In the genomic region with DNA sequence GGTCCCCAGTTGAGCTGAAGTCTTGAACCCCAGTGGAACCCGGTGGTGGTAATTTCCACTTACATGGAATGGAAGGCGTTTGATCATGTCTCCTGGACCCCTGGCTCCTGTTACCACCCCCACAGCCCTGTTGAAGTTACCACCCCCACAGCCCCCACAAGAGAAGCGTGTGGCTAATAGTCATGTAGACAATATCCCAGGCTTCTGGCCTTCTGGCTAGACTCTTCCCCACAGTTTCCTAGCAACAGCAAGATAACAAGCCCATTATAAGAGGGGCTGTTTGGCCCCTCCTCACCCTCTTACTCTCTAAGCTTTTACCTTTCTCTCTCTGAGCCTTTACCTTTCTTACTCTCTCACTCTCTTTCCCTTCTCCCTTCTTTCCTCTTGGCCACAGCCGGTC, we compare ENCODE assay signal across 11 mouse cellular contexts.
DNase-seq lines count a peak whose midpoint lies in the region; ATAC-seq and TF ChIP-seq lines count a peak whose summit lies in the region.
"Had no signal": no experiment of that assay in that cellular context is flagged by ENCODE, and none has a peak within 500 bp of the region (broad histone marks: within the 10 kb centered on the region; RNA-seq: fewer than 3 reads in every experiment).

No protein-coding gene starts in this region.

- peaks cover 63% of the 10 kb centered on the region for H3K36me3 ChIP-seq in forebrain, embryonic 10.5 days (replicated peaks)
- peaks cover 16% of the 10 kb centered on the region for H3K36me3 ChIP-seq in forebrain, embryonic 11.5 days (ENCODE audit: control insufficient read depth, insufficient read depth, low read length)
- peaks cover 19% of the 10 kb centered on the region for H3K36me3 ChIP-seq in stomach, embryonic 14.5 days (ENCODE audit: control insufficient read depth, insufficient read depth, low read length)
- peaks cover 20% of the 10 kb centered on the region; the same call in 1 of the 2 replicates for H3K36me3 ChIP-seq in stomach, postnatal 0 days (ENCODE audit: control insufficient read depth, insufficient read depth, low read length)
- H3K36me3 ChIP-seq in limb, embryonic 14.5 days (ENCODE audit: control insufficient read depth, insufficient read depth, low read length) = peaks cover 47% of the 10 kb centered on the region

- H3K4me1 ChIP-seq in forebrain, embryonic 10.5 days = peaks cover 34% of the 10 kb centered on the region
- H3K4me1 ChIP-seq in forebrain, embryonic 11.5 days (replicated peaks; ENCODE audit: control insufficient read depth, insufficient read depth, low read length) = peaks cover 12% of the 10 kb centered on the region
- H3K4me1 ChIP-seq in stomach, embryonic 14.5 days (ENCODE audit: control insufficient read depth, insufficient read depth, low read length) = peaks cover 12% of the 10 kb centered on the region; the same call in 1 of the 2 replicates
- H3K4me1 ChIP-seq in stomach, postnatal 0 days (replicated peaks; ENCODE audit: control insufficient read depth, insufficient read depth) = no peaks in the 10 kb centered on the region; the same call in 1 of the 2 replicates
- H3K4me1 ChIP-seq in limb, embryonic 14.5 days (ENCODE audit: control insufficient read depth, insufficient read depth, low read length) = peaks cover 11% of the 10 kb centered on the region; the same call in 1 of the 2 replicates

- no peak overlapping the region for H3K9ac ChIP-seq in forebrain, embryonic 11.5 days (ENCODE audit: low read length)
- no peak overlapping the region for H3K9ac ChIP-seq in stomach, embryonic 14.5 days (replicated peaks; ENCODE audit: low read depth, low read length)
- H3K9ac ChIP-seq in stomach, postnatal 0 days (ENCODE audit: low read length) = no peak overlapping the region
- no peak overlapping the region for H3K9ac ChIP-seq in limb, embryonic 14.5 days (ENCODE audit: low read depth, low read length, severe bottlenecking)

- TF ChIP-seq POLR2A in limb, embryonic 14.5 days (IDR thresholded peaks at IDR 0.05; ENCODE audit: borderline replicate concordance, extremely low read depth, insufficient read depth, insufficient read length) = no peak

- peak overlapping the region; percentile 72; the same call in 1 of the 2 replicates for H3K27ac ChIP-seq in forebrain, embryonic 10.5 days
- no peak overlapping the region for H3K27ac ChIP-seq in forebrain, embryonic 11.5 days (ENCODE audit: low read depth, low read length)
- H3K27ac ChIP-seq in stomach, embryonic 14.5 days (ENCODE audit: low read length) = peak overlapping the region; percentile 67; the same call in 1 of the 2 replicates
- H3K27ac ChIP-seq in stomach, postnatal 0 days (replicated peaks) = no peak overlapping the region
- H3K27ac ChIP-seq in limb, embryonic 14.5 days (replicated peaks; ENCODE audit: low read depth, low read length) = peak overlapping the region; percentile 39; the same call in 1 of the 2 replicates

- H3K27me3 ChIP-seq in forebrain, embryonic 10.5 days (ENCODE audit: poor library complexity, severe bottlenecking) = no peaks in the 10 kb centered on the region
- H3K27me3 ChIP-seq in forebrain, embryonic 11.5 days (ENCODE audit: control insufficient read depth, insufficient read depth, low read length) = no peaks in the 10 kb centered on the region
- H3K27me3 ChIP-seq in stomach, embryonic 14.5 days (ENCODE audit: control insufficient read depth, insufficient read depth, low read length) = no peaks in the 10 kb centered on the region
- no peaks in the 10 kb centered on the region for H3K27me3 ChIP-seq in stomach, postnatal 0 days (ENCODE audit: control insufficient read depth, insufficient read depth, low read length)
- no peaks in the 10 kb centered on the region for H3K27me3 ChIP-seq in limb, embryonic 14.5 days (ENCODE audit: control insufficient read depth, insufficient read depth, low read length)

- no peak overlapping the region for H3K4me2 ChIP-seq in forebrain, embryonic 11.5 days (ENCODE audit: low read depth, low read length, severe bottlenecking)
- H3K4me2 ChIP-seq in stomach, embryonic 14.5 days (replicated peaks; ENCODE audit: low read depth, low read length) = no peak overlapping the region
- no peak overlapping the region for H3K4me2 ChIP-seq in stomach, postnatal 0 days (replicated peaks; ENCODE audit: low read depth)
- no peak overlapping the region for H3K4me2 ChIP-seq in limb, embryonic 14.5 days (replicated peaks; ENCODE audit: low read depth, low read length, severe bottlenecking)

- TF ChIP-seq CTCF in stomach, postnatal 0 days (IDR thresholded peaks at IDR 0.05; ENCODE audit: low read depth) = no peak

- TF ChIP-seq EP300 in stomach, postnatal 0 days (optimal IDR thresholded peaks at IDR 0.05) = no peak

- no peak overlapping the region for H3K4me3 ChIP-seq in forebrain, embryonic 10.5 days
- H3K4me3 ChIP-seq in forebrain, embryonic 11.5 days (ENCODE audit: low read depth, low read length) = no peak overlapping the region
- H3K4me3 ChIP-seq in stomach, embryonic 14.5 days (ENCODE audit: low read depth, low read length) = no peak overlapping the region
- no peak overlapping the region for H3K4me3 ChIP-seq in stomach, postnatal 0 days (ENCODE audit: low read depth, low read length)
- H3K4me3 ChIP-seq in limb, embryonic 14.5 days (replicated peaks; ENCODE audit: low read length) = no peak overlapping the region

- no peak for DNase-seq in forebrain, embryonic 10.5 days (ENCODE audit: extremely low spot score, low spot score)
- DNase-seq in forebrain, embryonic 11.5 days (ENCODE audit: low spot score) = no peak
- DNase-seq in stomach, postnatal 0 days (ENCODE audit: low spot score) = no peak
- DNase-seq in limb, embryonic 14.5 days (ENCODE audit: low spot score) = no peak
- DNase-seq in spleen, postnatal 36 days (ENCODE audit: low spot score in 2 of 2) = no peak
- no peak for DNase-seq in gastrocnemius, adult 8-10 months (ENCODE audit: low spot score in 2 of 2)
- DNase-seq in right cerebral cortex, postnatal 25 days = no peak
- DNase-seq: adrenal gland, postnatal 25 days; cerebellum, adult 8-10 months had no signal

- ATAC-seq in forebrain, embryonic 11.5 days (replicated peaks; ENCODE audit: low FRiP score) = no peak
- no peak for ATAC-seq in stomach, embryonic 14.5 days (ENCODE audit: insufficient number of reproducible peaks, insufficient read depth, low FRiP score, low read depth)
- no peak for ATAC-seq in stomach, postnatal 0 days (ENCODE audit: low FRiP score, low TSS enrichment)
- no peak for ATAC-seq in limb, embryonic 14.5 days (ENCODE audit: low FRiP score, low read depth)

- H3K9me3 ChIP-seq in forebrain, embryonic 10.5 days = no peaks in the 10 kb centered on the region
- H3K9me3 ChIP-seq in forebrain, embryonic 11.5 days (ENCODE audit: control insufficient read depth, low read length) = no peaks in the 10 kb centered on the region
- no peaks in the 10 kb centered on the region for H3K9me3 ChIP-seq in stomach, embryonic 14.5 days (ENCODE audit: control insufficient read depth, low read depth, low read length)
- H3K9me3 ChIP-seq in stomach, postnatal 0 days (ENCODE audit: control insufficient read depth, low read length) = no peaks in the 10 kb centered on the region
- no peaks in the 10 kb centered on the region for H3K9me3 ChIP-seq in limb, embryonic 14.5 days (ENCODE audit: control insufficient read depth, low read length)
- H3K9me3 ChIP-seq: G1E had no signal

- 80% methylated on average over 4 of the region's 4 CpGs for WGBS in forebrain, embryonic 10.5 days
- 67% methylated on average over 4 of the region's 4 CpGs for WGBS in forebrain, embryonic 11.5 days
- 55% methylated on average over 4 of the region's 4 CpGs for WGBS in stomach, embryonic 14.5 days
- WGBS in stomach, postnatal 0 days = 62% methylated on average over 4 of the region's 4 CpGs
- WGBS in limb, embryonic 14.5 days = 52% methylated on average over 4 of the region's 4 CpGs

Comparison
In these comparisons a context has a peak if more than half of its experiments do, and no peak if none do; other contexts are left out.
1. H3K27ac ChIP-seq: peak in forebrain, embryonic 10.5 days (single experiment), stomach, embryonic 14.5 days (single experiment) and limb, embryonic 14.5 days (single experiment); none in forebrain, embryonic 11.5 days (single experiment) and stomach, postnatal 0 days (single experiment).